Mouse (Mus musculus) lung, adult 2 months (tissue): ENCODE results near the gene Zfp366. TPM values are rescaled to one million over a fixed set of nuclear protein-coding genes. Genes with fewer than 3 reads are reported as not detected.

Experiments
- DNase-seq: peaks from one replicate; pipeline ENCODE4 v3.0.0; 2022
- H3K4me1 ChIP-seq: fragments of 200-500 bp; 2 replicates; pipeline ENCODE4 v1.6.1; 2011; ENCODE audit warnings: low read length; ENCODE audit not compliant: control insufficient read depth, insufficient read depth
- H3K4me3 ChIP-seq: fragments of 200-500 bp; replicated peaks from 2 replicates; pipeline ENCODE3; 2011; ENCODE audit warnings: low read depth, mild to moderate bottlenecking, control low read depth, low read length; ENCODE audit errors: extremely low read depth
- CTCF ChIP-seq: fragments of 200-500 bp; IDR thresholded peaks from 2 replicates; pipeline ENCODE4 v1.5.1; 2011; ENCODE audit warnings: mild to moderate bottlenecking, low read length, control low read depth; ENCODE audit not compliant: insufficient read depth
- POLR2A ChIP-seq: fragments of 200-500 bp; IDR thresholded peaks from 2 replicates; pipeline ENCODE4 v1.6.1; 2011; ENCODE audit warnings: low read depth, mild to moderate bottlenecking, control low read depth, low read length, borderline replicate concordance; ENCODE audit errors: extremely low read depth
- WGBS: fragments of 180-500 bp; shearing (Covaris S2); methylation state at CpG from one replicate; pipeline ENCODE4 v1.1.7; 2018; 5-methylcytosine and 5-hydroxymethylcytosine counted together
- polyA plus RNA-seq: library from polyadenylated mRNA; depleted of rRNA; stranded (reverse); fragments of >200 nt; gene quantifications from 2 replicates; pipeline ENCODE4 v1.2.3, GENCODE M21; 2012

Gene Zfp366
- polyA plus RNA-seq, 1 experiment, result 14.5 TPM

DNA sequence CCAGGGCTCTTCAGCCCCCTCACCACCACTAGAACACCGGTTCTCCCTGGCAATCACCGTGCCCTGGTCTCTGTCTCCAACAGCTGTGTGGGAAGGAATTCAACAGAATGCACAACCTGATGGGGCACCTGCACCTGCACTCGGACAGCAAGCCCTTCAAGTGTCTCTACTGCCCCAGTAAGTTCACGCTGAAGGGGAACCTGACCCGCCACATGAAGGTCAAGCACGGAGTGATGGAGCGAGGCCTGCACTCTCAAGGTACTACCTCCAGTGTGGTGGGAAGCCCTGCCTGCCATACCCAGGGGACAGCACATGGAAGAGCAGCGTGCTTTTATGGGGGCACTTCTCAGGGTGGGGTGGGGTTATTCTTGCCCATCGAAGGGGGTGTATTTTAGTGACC, 59.2 kb downstream of the Zfp366 start:
- TF ChIP-seq CTCF (no peak), POLR2A (no peak)
- Histone ChIP-seq H3K4me3 (no peak overlapping the region), H3K4me1 (peaks cover 7% of the 10 kb centered on the region)
- WGBS, result 82% methylated on average over 9 of the region's 9 CpGs
- no peak for DNase-seq

DNA sequence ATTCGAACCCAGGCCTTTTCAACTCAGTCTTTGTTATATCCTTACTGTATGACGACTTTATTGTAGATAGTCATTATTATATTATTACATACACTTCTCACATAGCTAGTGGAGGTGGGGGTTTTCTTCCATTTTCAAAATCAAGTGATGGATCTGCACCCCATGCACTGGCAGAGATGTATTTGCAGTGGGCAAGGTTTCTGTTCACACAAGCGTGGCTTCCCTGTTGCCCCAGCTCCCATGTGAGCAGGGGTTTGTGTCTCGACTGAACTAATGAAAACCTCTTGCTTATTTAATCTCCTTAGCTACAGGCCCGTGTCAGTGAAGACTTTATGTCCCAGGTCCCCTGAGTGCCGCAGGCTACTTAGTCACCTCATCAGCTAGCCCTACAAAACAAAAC, 59.8 kb downstream of the Zfp366 start:
- no peak for TF ChIP-seq CTCF
- Histone ChIP-seq H3K4me1 (peaks cover 1% of the 10 kb centered on the region; the same call in 1 of the 2 replicates), H3K4me3 (no peak overlapping the region)
- DNase-seq, result no peak
- WGBS, result 69% methylated on average over 6 of the region's 6 CpGs

DNA sequence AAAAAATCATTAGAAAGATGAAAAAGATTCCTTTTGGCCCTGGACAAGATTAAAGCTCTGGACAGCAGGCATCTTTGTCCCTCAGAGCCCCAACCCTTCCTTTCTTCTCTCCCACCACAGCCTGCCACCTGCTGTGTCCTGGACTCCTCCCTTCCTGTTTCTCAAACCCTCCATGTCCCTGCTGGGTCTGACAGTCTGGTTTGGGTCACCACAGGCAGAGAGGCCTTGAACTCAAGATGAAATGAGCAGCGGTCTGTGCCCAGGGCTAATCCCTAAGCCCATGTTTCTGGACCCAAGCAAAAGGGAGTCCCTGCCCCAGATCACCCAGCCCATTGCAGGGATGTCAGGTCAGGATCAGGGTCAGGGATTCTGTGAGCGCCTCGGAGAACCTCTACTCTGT, 60.3 kb downstream of the Zfp366 start:
- DNase-seq, result no peak
- Histone ChIP-seq H3K4me1 (no peaks in the 10 kb centered on the region), H3K4me3 (no peak overlapping the region)
- 77% methylated on average over 3 of the region's 3 CpGs for WGBS
- TF ChIP-seq CTCF (no peak), POLR2A (no peak)

DNA sequence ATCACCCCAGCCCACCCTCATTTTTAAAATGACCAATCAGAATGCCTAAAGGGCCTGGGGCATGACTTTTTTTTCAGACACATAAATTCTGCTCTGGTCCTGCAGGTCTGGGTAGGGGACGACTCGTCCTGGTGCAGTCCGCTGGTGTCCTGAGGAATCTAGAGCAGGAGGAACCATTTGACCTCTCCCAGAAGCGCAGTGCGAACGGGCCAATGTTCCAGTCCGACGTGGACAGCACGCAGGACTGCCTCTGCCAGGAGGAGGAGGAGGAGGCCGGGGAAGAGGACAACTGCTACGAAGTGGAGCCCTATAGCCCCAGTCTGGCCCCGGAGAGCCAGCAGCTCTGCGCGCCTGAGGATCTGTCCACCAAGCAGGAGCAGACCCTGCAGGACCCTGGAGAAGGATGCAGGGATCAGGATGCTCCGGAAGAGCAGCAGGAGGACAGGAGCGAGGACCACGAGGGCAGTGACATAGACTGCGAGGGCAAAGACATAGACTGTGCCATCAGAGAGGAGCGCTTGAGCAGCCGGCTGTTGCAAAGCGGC, 61.4 kb downstream of the Zfp366 start:
- TF ChIP-seq CTCF (no peak), POLR2A (no peak)
- WGBS, result 91% methylated on average over 21 of the region's 21 CpGs
- DNase-seq, result no peak
- H3K4me3 ChIP-seq, result no peak overlapping the region
- no peaks in the 10 kb centered on the region for H3K4me1 ChIP-seq

DNA sequence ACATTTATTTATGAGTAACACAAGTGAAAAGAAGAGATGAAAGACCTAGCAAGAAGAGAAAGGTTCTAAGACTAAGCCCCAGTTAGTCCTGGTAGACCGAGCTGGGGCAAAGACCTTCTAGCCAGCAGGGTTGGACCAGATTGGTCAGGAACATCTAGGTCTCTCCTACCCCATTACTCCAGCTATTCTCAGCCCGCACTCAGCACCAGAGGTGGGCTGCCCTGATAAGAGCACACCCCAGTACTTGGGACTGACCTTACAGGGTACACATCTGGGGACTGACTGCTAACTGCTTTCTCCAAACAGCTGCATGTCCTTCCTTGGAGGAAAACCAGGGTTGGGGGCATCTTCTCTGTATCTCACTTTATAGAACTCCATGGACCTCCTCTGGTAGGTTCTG, 66.2 kb downstream of the Zfp366 start:
- H3K4me3 ChIP-seq, result no peak overlapping the region
- no peak for DNase-seq
- peaks cover 7% of the 10 kb centered on the region for H3K4me1 ChIP-seq
- TF ChIP-seq CTCF (no peak), POLR2A (no peak)
- 92% methylated on average over 2 of the region's 2 CpGs for WGBS

DNA sequence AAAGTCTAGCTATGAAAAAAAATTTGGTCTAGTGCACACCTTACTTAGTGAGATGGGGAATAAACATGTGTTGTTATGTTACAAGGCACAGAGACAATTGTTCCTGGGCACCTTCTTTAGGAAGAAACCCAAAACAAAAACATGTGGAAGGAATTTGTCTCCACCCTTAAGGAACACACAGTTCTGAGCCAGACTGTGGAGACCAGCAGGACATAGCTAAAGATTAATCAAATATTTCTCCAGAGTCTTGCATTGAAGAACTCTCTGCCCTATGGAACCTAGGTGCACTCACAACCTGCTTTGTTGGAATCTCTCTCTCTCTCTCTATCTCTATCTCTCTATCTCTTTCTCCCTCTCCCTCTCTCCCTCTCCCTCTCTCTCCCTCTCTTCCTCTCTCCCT, 69.6 kb downstream of the Zfp366 start:
- DNase-seq, result no peak
- Histone ChIP-seq H3K4me1 (peaks cover 7% of the 10 kb centered on the region), H3K4me3 (no peak overlapping the region)
- TF ChIP-seq CTCF (no peak), POLR2A (no peak)

DNA sequence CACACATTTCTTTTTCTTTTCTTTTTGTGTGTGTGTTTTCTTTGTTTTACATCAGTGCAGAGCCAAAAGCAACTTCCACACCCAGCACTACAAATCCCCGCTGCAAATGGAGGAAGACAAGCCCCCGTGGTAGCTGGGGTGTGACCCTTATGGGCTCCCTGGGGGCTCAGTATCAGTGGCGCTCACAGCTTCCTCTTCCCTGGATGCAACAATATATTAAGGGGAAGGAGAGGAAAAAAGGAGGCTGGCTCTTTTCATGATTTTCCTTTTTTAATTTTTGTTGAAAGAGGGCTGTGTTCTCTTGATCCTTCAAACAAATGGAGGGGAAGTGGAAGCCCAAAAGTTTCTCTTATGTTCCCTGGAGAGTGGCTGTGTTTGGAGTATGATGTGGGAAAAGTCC, 70.2 kb downstream of the Zfp366 start:
- Histone ChIP-seq H3K4me3 (no peak overlapping the region), H3K4me1 (peaks cover 7% of the 10 kb centered on the region)
- TF ChIP-seq POLR2A (no peak), CTCF (no peak)
- WGBS, result 35% methylated on average over 3 of the region's 3 CpGs
- no peak for DNase-seq

DNA sequence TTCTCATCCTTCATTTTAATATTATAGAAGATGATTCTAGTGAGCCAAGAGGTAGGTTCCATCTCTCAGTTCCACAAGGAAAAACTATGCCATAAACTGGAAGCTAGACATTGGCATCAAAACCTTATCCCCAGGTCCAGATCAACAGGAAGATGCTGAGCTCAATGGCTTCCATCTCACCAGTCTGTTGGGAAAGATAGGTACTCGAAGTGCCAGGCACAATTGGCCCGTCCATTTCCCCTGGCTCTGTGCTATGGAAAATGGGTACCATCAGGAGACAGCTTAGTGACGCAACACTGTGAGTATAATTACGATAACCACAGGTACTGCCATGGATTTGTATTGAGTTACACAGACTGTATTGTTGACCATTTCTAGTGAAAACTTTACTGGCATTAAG, 72.3 kb downstream of the Zfp366 start:
- TF ChIP-seq POLR2A (no peak), CTCF (no peak)
- no peak overlapping the region for H3K4me3 ChIP-seq
- DNase-seq, result no peak
- H3K4me1 ChIP-seq, result peaks cover 7% of the 10 kb centered on the region
- WGBS, result 91% methylated on average over 4 of the region's 4 CpGs

DNA sequence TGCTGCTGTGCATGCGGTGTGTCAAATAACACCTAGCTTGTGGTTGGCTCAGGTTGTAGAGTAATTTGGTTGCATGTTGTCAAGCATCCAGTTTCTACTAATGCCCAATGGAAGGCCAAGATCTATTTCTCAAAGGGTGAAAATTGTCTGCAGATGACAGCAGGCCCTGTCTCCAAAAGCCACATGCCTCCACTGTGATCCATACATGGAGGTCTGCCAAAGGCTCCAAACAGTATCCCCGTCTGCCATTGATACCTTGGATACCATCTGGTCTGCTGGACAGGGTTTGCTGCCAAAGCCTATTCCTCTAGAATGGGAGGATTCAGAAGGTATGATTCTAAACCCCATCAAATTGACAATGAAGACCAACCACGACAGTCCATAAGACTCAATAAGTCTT, 74.1 kb downstream of the Zfp366 start:
- TF ChIP-seq CTCF (no peak), POLR2A (no peak)
- no peak for DNase-seq
- H3K4me1 ChIP-seq, result peaks cover 7% of the 10 kb centered on the region
- WGBS, result 92% methylated on average over 3 of the region's 3 CpGs
- H3K4me3 ChIP-seq, result no peak overlapping the region

DNA sequence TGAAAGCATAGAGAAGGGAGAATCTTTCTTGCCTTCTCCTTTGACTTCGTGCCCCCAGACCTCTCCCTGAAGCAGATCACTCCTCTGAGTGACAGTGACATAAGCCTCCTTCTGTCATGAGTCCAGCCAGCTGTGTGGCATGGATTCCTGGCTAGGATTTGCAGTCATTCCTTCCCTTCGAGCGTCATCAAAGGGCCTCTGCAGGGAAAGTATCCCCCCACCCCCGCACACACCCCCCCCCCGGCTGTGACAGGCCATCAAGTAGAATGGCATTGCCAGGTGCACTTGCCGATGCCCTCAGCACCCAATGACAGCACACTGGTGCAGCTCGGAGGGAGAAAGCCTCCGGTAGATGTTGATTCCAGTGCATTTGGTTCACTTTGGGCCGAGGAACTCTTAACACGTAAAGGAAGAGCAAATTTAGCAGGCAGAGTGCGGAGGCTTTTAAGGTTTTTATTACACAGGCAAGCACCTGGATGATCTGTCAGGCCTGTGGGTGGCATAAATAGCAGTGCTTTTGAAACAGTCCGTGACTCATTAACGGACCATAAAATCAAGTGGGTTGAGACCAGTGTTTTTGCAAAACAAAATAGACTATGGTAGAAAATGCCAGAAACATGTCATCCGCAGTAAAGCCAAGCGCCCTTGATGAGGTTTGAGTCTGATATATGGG, 75.0 kb downstream of the Zfp366 start:
- peaks cover 4% of the 10 kb centered on the region for H3K4me1 ChIP-seq
- TF ChIP-seq CTCF, result no peak
- no peak for TF ChIP-seq POLR2A
- no peak for DNase-seq
- WGBS, result 76% methylated on average over 15 of the region's 15 CpGs
- H3K4me3 ChIP-seq, result no peak overlapping the region

DNA sequence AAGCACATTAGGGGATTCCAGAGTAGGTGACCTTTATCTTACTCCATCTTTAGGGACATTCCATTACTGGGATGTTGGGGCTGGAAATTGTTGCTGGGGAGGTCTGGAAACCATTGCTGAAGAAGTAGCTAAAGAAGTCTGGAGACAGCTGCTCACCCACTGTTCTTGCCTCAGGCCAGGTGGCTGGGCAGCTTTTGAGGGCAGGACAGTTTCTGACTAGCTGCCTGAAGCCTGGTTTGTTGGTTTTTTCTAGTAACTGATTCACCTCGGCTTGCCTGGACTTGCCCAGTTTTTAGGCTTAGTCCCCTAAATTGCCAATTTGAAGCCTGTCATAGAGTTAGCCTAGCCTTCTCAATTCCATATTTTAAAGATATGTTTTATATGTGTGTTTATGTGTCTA, 77.8 kb downstream of the Zfp366 start:
- no peak for DNase-seq
- TF ChIP-seq POLR2A (no peak), CTCF (no peak)
- no peak overlapping the region for H3K4me3 ChIP-seq
- H3K4me1 ChIP-seq, result no peaks in the 10 kb centered on the region
- 79% methylated on average over 1 of the region's 1 CpGs for WGBS
